Mouse (Mus musculus): ENCODE measurements around the gene Zfp595. TPM values are rescaled to one million over a fixed set of nuclear protein-coding genes. Genes with fewer than 3 reads are reported as not detected.
"Not testable (repeated sequence)": the region's sequence is repeated elsewhere in the genome, so short reads cannot be mapped to it uniquely, and the experiment has no call there.

Gene Zfp595
- polyA plus RNA-seq, 1 experiment from 2014 or later, result 2.9 TPM

DNA sequence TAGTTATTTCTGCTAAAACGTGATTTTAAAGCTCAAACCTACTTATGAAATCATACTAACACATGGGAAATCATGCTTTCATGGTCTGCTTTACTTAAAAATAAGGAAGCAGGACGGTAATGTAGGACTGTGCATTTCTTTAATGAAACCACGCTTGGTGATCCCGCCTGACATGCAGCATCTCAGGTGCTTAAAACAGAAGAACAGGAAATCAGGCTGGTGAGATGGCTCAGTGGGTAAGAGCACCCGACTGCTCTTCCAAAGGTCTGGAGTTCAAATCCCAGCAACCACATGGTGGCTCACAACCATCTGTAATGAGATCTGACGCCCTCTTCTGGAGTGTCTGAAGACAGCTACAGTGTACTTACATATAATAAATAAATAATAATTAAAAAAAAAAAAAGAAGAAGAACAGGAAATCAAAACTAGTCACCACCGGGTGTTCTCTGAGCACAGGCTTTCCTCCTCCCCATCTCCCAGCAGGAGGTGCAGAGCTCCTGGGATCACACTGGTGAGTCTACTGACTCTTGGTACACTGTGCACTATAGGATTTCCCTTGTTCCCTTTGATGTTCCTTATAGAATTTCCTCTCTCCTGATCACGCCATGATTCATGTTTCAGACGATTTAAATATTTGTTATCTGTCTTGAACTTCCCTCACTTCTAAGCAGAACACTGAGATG lies 62.8 kb downstream of the Zfp595 start:
- peak overlapping the region; percentile 71 for H3K4me2 ChIP-seq
- not testable (repeated sequence) for H3K27me3 ChIP-seq (replicated peaks); H3K9me3 ChIP-seq; H3K27ac ChIP-seq; H3K4me1 ChIP-seq; H3K36me3 ChIP-seq
- H3K4me3 ChIP-seq (replicated peaks), result peak overlapping the region; percentile 78
- 41% methylated on average over 8 of the region's 9 CpGs for WGBS
- peak; percentile 29; the same call in 1 of the 2 replicates for ATAC-seq (ENCODE audit: insufficient read depth, low FRiP score, low read depth)
- 0 out of 2 replicates have a peak overlapping the region, but pooled peaks have one; percentile 31 for H3K9ac ChIP-seq

- 6% methylated on average over 18 of the region's 18 CpGs for WGBS
- Histone ChIP-seq H3K9me3 (no peaks in the 10 kb centered on the region), H3K4me3 (replicated peaks) (peak overlapping the region; percentile 78), H3K36me3 (no peaks in the 10 kb centered on the region), H3K4me1 (0 out of 2 replicates have a peak, but pooled peaks cover 4% of the 10 kb centered on the region), H3K27ac (peak overlapping the region; percentile 26; the same call in 1 of the 2 replicates), H3K4me2 (peak overlapping the region; percentile 71), H3K27me3 (replicated peaks) (no peaks in the 10 kb centered on the region), H3K9ac (peak overlapping the region; percentile 31; the same call in 1 of the 2 replicates)
- peak; percentile 96 for ATAC-seq (ENCODE audit: insufficient read depth, low FRiP score, low read depth)
Observed at GRCm38 (mm10) chr13:67268568-67269369, 63.6 kb downstream of the Zfp595 start.

Other genes starting within 250 kb of the Zfp595 start
- gene Zfp708, start 234.6 kb downstream of the Zfp595 start, polyA plus RNA-seq (2015; fragmentation: Nextera tagmentation; extraction: Ambion mirVana), result 3.7 and 4.5 TPM in 2 replicates
- 3.1 and 3.2 TPM in 2 replicates for gene Gm28557, start 224.0 kb downstream of the Zfp595 start, polyA plus RNA-seq (2015; fragmentation: Nextera tagmentation; extraction: Ambion mirVana)
- 0.28 and 0.41 TPM in 2 replicates for gene Rslcan18, start 216.3 kb downstream of the Zfp595 start, polyA plus RNA-seq (2015; fragmentation: Nextera tagmentation; extraction: Ambion mirVana)
- gene Zfp759, start 210.9 kb downstream of the Zfp595 start, polyA plus RNA-seq (2015; fragmentation: Nextera tagmentation; extraction: Ambion mirVana), result 1.9 and 2.2 TPM in 2 replicates
- gene Rsl1, start 159.4 kb downstream of the Zfp595 start, polyA plus RNA-seq (2015; fragmentation: Nextera tagmentation; extraction: Ambion mirVana), result 6.5 and 9.6 TPM in 2 replicates
- 2.1 and 2.3 TPM in 2 replicates for gene Zfp455, start 138.1 kb downstream of the Zfp595 start, polyA plus RNA-seq (2015; fragmentation: Nextera tagmentation; extraction: Ambion mirVana)
- gene Zfp458, start 54.1 kb downstream of the Zfp595 start, polyA plus RNA-seq (2015; fragmentation: Nextera tagmentation; extraction: Ambion mirVana), result 1.8 and 1.9 TPM in 2 replicates
- gene Zfp457, start 26.1 kb downstream of the Zfp595 start, polyA plus RNA-seq (2015; fragmentation: Nextera tagmentation; extraction: Ambion mirVana), result 0.77 and 0.94 TPM in 2 replicates
- 0.52 and 0.64 TPM in 2 replicates for gene Gm28044, start 28.0 kb upstream of the Zfp595 start, polyA plus RNA-seq (2015; fragmentation: Nextera tagmentation; extraction: Ambion mirVana)
- gene Zfp953, start 28.0 kb upstream of the Zfp595 start, polyA plus RNA-seq (2015; fragmentation: Nextera tagmentation; extraction: Ambion mirVana), result 1.0 and 1.1 TPM in 2 replicates
- 0.21 and 0.44 TPM in 2 replicates for gene Gm28041, start 43.2 kb upstream of the Zfp595 start, polyA plus RNA-seq (2015; fragmentation: Nextera tagmentation; extraction: Ambion mirVana)
- 1.8 and 2.0 TPM in 2 replicates for gene Zfp456, start 43.2 kb upstream of the Zfp595 start, polyA plus RNA-seq (2015; fragmentation: Nextera tagmentation; extraction: Ambion mirVana)
- gene Zfp429, start 67.2 kb upstream of the Zfp595 start, polyA plus RNA-seq (2015; fragmentation: Nextera tagmentation; extraction: Ambion mirVana), result 5.5 and 7.5 TPM in 2 replicates
- gene Zfp459, start 88.8 kb upstream of the Zfp595 start, polyA plus RNA-seq (2015; fragmentation: Nextera tagmentation; extraction: Ambion mirVana), result 0.90 and 1.1 TPM in 2 replicates
- gene Zfp874a, start 119.1 kb upstream of the Zfp595 start, polyA plus RNA-seq (2015; fragmentation: Nextera tagmentation; extraction: Ambion mirVana), result 8.7 and 9.6 TPM in 2 replicates
- gene Zfp874b, start 151.7 kb upstream of the Zfp595 start, polyA plus RNA-seq (2015; fragmentation: Nextera tagmentation; extraction: Ambion mirVana), result 2.8 and 3.4 TPM in 2 replicates
- 12.7 and 13.3 TPM in 2 replicates for gene Zfp58, start 168.0 kb upstream of the Zfp595 start, polyA plus RNA-seq (2015; fragmentation: Nextera tagmentation; extraction: Ambion mirVana)
- not detected in 2 replicates for gene Gm26965, start 193.6 kb upstream of the Zfp595 start, polyA plus RNA-seq (2015; fragmentation: Nextera tagmentation; extraction: Ambion mirVana)
- gene Zfp87, start 193.6 kb upstream of the Zfp595 start, polyA plus RNA-seq (2015; fragmentation: Nextera tagmentation; extraction: Ambion mirVana), result 19.4 and 20.4 TPM in 2 replicates
- 11.8 and 11.9 TPM in 2 replicates for gene Zfp748, start 221.3 kb upstream of the Zfp595 start, polyA plus RNA-seq (2015; fragmentation: Nextera tagmentation; extraction: Ambion mirVana)